Mouse (Mus musculus) retina, postnatal 1 day (tissue): ENCODE results near the gene Krtap16-1.

Experiments
- DNase-seq: peaks from one replicate; pipeline ENCODE4 v3.0.0-alpha.2; 2012

The Krtap16-1 gene

GRCm38 (mm10) chr11:99948175-99948574 lies 38.2 kb downstream of the Krtap16-1 start, which contains the start of gene Krtap9-5:
Gene Krtap9-5 (plus strand): TSS chr11:99948475.
- no peak for DNase-seq

DNA sequence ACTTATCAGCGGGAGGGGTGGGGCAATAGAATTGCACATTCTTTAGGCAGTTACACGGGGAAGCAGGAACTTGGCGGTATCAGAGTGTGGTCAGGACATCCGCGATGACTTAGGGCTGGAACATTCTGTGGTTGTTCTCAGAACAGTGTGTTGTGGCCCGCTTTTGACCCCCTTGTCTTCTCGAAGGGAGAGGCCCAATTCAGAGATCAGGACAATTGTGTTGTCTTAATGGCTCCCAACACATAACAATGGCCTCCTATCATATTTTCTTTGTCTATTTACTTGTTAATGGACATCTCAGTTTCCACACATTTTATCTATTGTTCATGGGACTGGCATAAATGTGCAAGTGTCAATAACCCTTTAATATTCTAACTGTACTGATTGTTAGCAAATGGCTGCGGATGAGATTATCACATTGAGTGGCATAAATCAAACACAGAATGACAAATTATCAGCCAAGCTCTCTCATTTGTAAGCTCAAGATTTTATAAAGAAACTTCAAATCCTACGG lies 48.6 kb downstream of the Krtap16-1 start:
- DNase-seq, result no peak

GRCm38 (mm10) chr11:99935991-99936390 lies 50.4 kb downstream of the Krtap16-1 start, which contains the start of gene Krtap31-2:
Gene Krtap31-2 (plus strand): TSS chr11:99936291.
- DNase-seq, result no peak
